Mouse (Mus musculus) lung, adult 2 months (tissue): Measurements from ENCODE around the gene Ccr4.

ENCODE experiments used
- CTCF ChIP-seq: fragments of 200-500 bp; IDR thresholded peaks from 2 replicates; pipeline ENCODE4 v1.5.1; 2011; ENCODE audit warnings: mild to moderate bottlenecking, low read length, control low read depth; ENCODE audit not compliant: insufficient read depth
- POLR2A ChIP-seq: fragments of 200-500 bp; IDR thresholded peaks from 2 replicates; pipeline ENCODE4 v1.6.1; 2011; ENCODE audit warnings: low read depth, mild to moderate bottlenecking, control low read depth, low read length, borderline replicate concordance; ENCODE audit errors: extremely low read depth

DNA sequence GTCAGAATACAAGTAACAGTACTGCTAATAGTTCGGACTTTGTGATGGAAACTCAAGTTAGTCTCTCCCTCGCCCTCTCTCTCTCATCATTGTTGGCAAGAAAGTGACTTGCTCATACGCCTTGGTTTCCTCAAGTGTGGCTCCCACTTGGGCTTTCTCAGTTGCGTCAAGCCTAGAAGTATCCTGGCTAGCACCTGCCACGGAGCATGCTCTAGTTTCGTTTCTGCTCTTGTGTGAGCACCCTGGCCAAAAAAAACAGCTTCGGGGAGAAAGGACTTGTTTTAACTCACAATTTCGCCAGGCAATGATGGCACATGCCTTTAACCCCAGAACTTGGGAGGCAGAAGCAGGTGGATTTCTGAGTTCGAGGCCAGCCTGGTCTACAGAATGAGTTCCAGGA, 27.7 kb downstream of the Ccr4 start:
- TF ChIP-seq POLR2A (no peak), CTCF (no peak)
